Mouse (Mus musculus): ENCODE measurements around the gene Rab1a. TPM values are rescaled to one million over a fixed set of nuclear protein-coding genes. Genes with fewer than 3 reads are reported as not detected.
A peak's percentile ranks its signal among the peaks of the same experiment; 100 is the strongest.
"Not testable (repeated sequence)": the region's sequence is repeated elsewhere in the genome, so short reads cannot be mapped to it uniquely, and the experiment has no call there.

The Rab1a gene
- 230 and 259 TPM in 2 replicates for polyA plus RNA-seq (2014; fragmentation: Nextera tagmentation; extraction: Ambion mirVana)

- Histone ChIP-seq H3K36me3 (ENCODE audit: control insufficient read depth, insufficient read depth, low read length) (no peaks in the 10 kb centered on the region), H3K27me3 (replicated peaks; ENCODE audit: control insufficient read depth, insufficient read depth, low read length) (no peaks in the 10 kb centered on the region), H3K9ac (ENCODE audit: low read length) (peak within 1 kb of the TSS; percentile 97), H3K4me3 (ENCODE audit: low read depth, low read length) (peak within 1 kb of the TSS; percentile 98), H3K9me3 (replicated peaks; ENCODE audit: control insufficient read depth, low read length) (no peaks in the 10 kb centered on the region), H3K4me1 (ENCODE audit: control insufficient read depth, insufficient read depth, low read length) (peaks cover 20% of the 10 kb centered on the region), H3K27ac (ENCODE audit: low read depth, low read length) (peak within 1 kb of the TSS; percentile 96), H3K4me2 (ENCODE audit: low read length) (peak within 1 kb of the TSS; percentile 87)
- DNase-seq (ENCODE audit: low spot score) (peak; percentile 100), ATAC-seq (peak; percentile 98)
- under 1% methylated on average over 54 of the region's 54 CpGs for WGBS
These were observed at the start of gene Rab1a for GRCm38 (mm10) chr11:20200713-20201575. Rab1a (plus strand) TSS chr11:20201432.

GRCm38 (mm10) chr11:20152107-20152901 is 48.9 kb upstream of the Rab1a start:
- Histone ChIP-seq H3K4me1 (ENCODE audit: control insufficient read depth, insufficient read depth, low read length) (no peaks in the 10 kb centered on the region), H3K27me3 (replicated peaks; ENCODE audit: control insufficient read depth, insufficient read depth, low read length) (no peaks in the 10 kb centered on the region), H3K4me2 (ENCODE audit: low read length) (no peak overlapping the region), H3K9me3 (replicated peaks; ENCODE audit: control insufficient read depth, low read length) (no peaks in the 10 kb centered on the region), H3K9ac (ENCODE audit: low read length) (no peak overlapping the region), H3K4me3 (ENCODE audit: low read depth, low read length) (no peak overlapping the region), H3K27ac (ENCODE audit: low read depth, low read length) (no peak overlapping the region), H3K36me3 (ENCODE audit: control insufficient read depth, insufficient read depth, low read length) (no peaks in the 10 kb centered on the region)
- WGBS, result 87% methylated on average over 4 of the region's 4 CpGs
- ATAC-seq, result no peak
- no peak for DNase-seq (ENCODE audit: low spot score)

- H3K4me1 ChIP-seq (ENCODE audit: control insufficient read depth, insufficient read depth, low read length); H3K4me3 ChIP-seq (ENCODE audit: low read depth, low read length); H3K27me3 ChIP-seq (replicated peaks; ENCODE audit: control insufficient read depth, insufficient read depth, low read length); ATAC-seq; H3K4me2 ChIP-seq (ENCODE audit: low read length); H3K9ac ChIP-seq (ENCODE audit: low read length); DNase-seq (ENCODE audit: low spot score); H3K9me3 ChIP-seq (replicated peaks; ENCODE audit: control insufficient read depth, low read length); H3K36me3 ChIP-seq (ENCODE audit: control insufficient read depth, insufficient read depth, low read length); H3K27ac ChIP-seq (ENCODE audit: low read depth, low read length): not testable (repeated sequence)
- WGBS, result 89% methylated on average over 5 of the region's 5 CpGs
These were observed 47.7 kb upstream of the Rab1a start for GRCm38 (mm10) chr11:20153542-20153941.

- ATAC-seq, result no peak
- Histone ChIP-seq H3K27me3 (replicated peaks; ENCODE audit: control insufficient read depth, insufficient read depth, low read length) (no peaks in the 10 kb centered on the region), H3K4me2 (ENCODE audit: low read length) (no peak overlapping the region), H3K9ac (ENCODE audit: low read length) (no peak overlapping the region), H3K9me3 (replicated peaks; ENCODE audit: control insufficient read depth, low read length) (no peaks in the 10 kb centered on the region), H3K36me3 (ENCODE audit: control insufficient read depth, insufficient read depth, low read length) (no peaks in the 10 kb centered on the region), H3K4me3 (ENCODE audit: low read depth, low read length) (no peak overlapping the region), H3K27ac (ENCODE audit: low read depth, low read length) (no peak overlapping the region), H3K4me1 (ENCODE audit: control insufficient read depth, insufficient read depth, low read length) (no peaks in the 10 kb centered on the region)
- DNase-seq (ENCODE audit: low spot score), result no peak
These were observed 42.4 kb upstream of the Rab1a start for GRCm38 (mm10) chr11:20158879-20159278.

- DNase-seq (ENCODE audit: low spot score) (no peak), ATAC-seq (no peak)
- 42% methylated on average over 4 of the region's 4 CpGs for WGBS
- no peak overlapping the region for H3K27ac ChIP-seq (ENCODE audit: low read depth, low read length)
- H3K9ac ChIP-seq (ENCODE audit: low read length), result no peak overlapping the region
- H3K4me3 ChIP-seq (ENCODE audit: low read depth, low read length), result no peak overlapping the region
- H3K4me2 ChIP-seq (ENCODE audit: low read length), result no peak overlapping the region
- no peaks in the 10 kb centered on the region; the same call in 1 of the 2 replicates for H3K9me3 ChIP-seq (replicated peaks; ENCODE audit: control insufficient read depth, low read length)
- H3K27me3 ChIP-seq (replicated peaks; ENCODE audit: control insufficient read depth, insufficient read depth, low read length), result no peaks in the 10 kb centered on the region
- no peaks in the 10 kb centered on the region for H3K4me1 ChIP-seq (ENCODE audit: control insufficient read depth, insufficient read depth, low read length)
- H3K36me3 ChIP-seq (ENCODE audit: control insufficient read depth, insufficient read depth, low read length), result no peaks in the 10 kb centered on the region
These were observed 36.0 kb upstream of the Rab1a start for GRCm38 (mm10) chr11:20164979-20165867.

- no peak for DNase-seq (ENCODE audit: low spot score)
- no peak for ATAC-seq
- no peak overlapping the region for H3K9ac ChIP-seq (ENCODE audit: low read length)
- H3K4me1 ChIP-seq (ENCODE audit: control insufficient read depth, insufficient read depth, low read length), result no peaks in the 10 kb centered on the region
- H3K27ac ChIP-seq (ENCODE audit: low read depth, low read length), result no peak overlapping the region
- H3K9me3 ChIP-seq (replicated peaks; ENCODE audit: control insufficient read depth, low read length), result no peaks in the 10 kb centered on the region; the same call in 1 of the 2 replicates
- no peak overlapping the region for H3K4me2 ChIP-seq (ENCODE audit: low read length)
- H3K4me3 ChIP-seq (ENCODE audit: low read depth, low read length), result no peak overlapping the region
- no peaks in the 10 kb centered on the region for H3K36me3 ChIP-seq (ENCODE audit: control insufficient read depth, insufficient read depth, low read length)
- H3K27me3 ChIP-seq (replicated peaks; ENCODE audit: control insufficient read depth, insufficient read depth, low read length), result no peaks in the 10 kb centered on the region
- 88% methylated on average over 4 of the region's 4 CpGs for WGBS
These were observed 35.2 kb upstream of the Rab1a start for GRCm38 (mm10) chr11:20165991-20166390.

- not testable (repeated sequence) for H3K4me3 ChIP-seq (ENCODE audit: low read depth, low read length); H3K27me3 ChIP-seq (replicated peaks; ENCODE audit: control insufficient read depth, insufficient read depth, low read length); H3K4me2 ChIP-seq (ENCODE audit: low read length); ATAC-seq; H3K9ac ChIP-seq (ENCODE audit: low read length); H3K27ac ChIP-seq (ENCODE audit: low read depth, low read length); H3K4me1 ChIP-seq (ENCODE audit: control insufficient read depth, insufficient read depth, low read length); H3K36me3 ChIP-seq (ENCODE audit: control insufficient read depth, insufficient read depth, low read length); DNase-seq (ENCODE audit: low spot score); H3K9me3 ChIP-seq (replicated peaks; ENCODE audit: control insufficient read depth, low read length)
- 82% methylated on average over 6 of the region's 6 CpGs for WGBS
These were observed 34.8 kb upstream of the Rab1a start for GRCm38 (mm10) chr11:20166476-20166875.

GRCm38 (mm10) chr11:20168972-20169371 is 32.3 kb upstream of the Rab1a start:
- H3K36me3 ChIP-seq (ENCODE audit: control insufficient read depth, insufficient read depth, low read length), result no peaks in the 10 kb centered on the region
- WGBS, result 88% methylated on average over 11 of the region's 11 CpGs
- no peak overlapping the region for H3K27ac ChIP-seq (ENCODE audit: low read depth, low read length)
- no peak for ATAC-seq
- no peak overlapping the region for H3K9ac ChIP-seq (ENCODE audit: low read length)
- H3K4me2 ChIP-seq (ENCODE audit: low read length), result no peak overlapping the region
- DNase-seq (ENCODE audit: low spot score), result no peak
- H3K9me3 ChIP-seq (replicated peaks; ENCODE audit: control insufficient read depth, low read length), result no peaks in the 10 kb centered on the region; the same call in 1 of the 2 replicates
- H3K4me3 ChIP-seq (ENCODE audit: low read depth, low read length), result no peak overlapping the region
- H3K27me3 ChIP-seq (replicated peaks; ENCODE audit: control insufficient read depth, insufficient read depth, low read length), result no peaks in the 10 kb centered on the region
- H3K4me1 ChIP-seq (ENCODE audit: control insufficient read depth, insufficient read depth, low read length), result no peaks in the 10 kb centered on the region
